Mouse (Mus musculus) thymus, adult 2 months (tissue): ENCODE data around the gene H3f3a. TPM values are rescaled to one million over a fixed set of nuclear protein-coding genes. Genes with fewer than 3 reads are reported as not detected.

Source experiments
- DNase-seq: peaks from one replicate; pipeline ENCODE4 v3.0.0; 2021
- H3K27ac ChIP-seq: fragments of 200-500 bp; 2 replicates; pipeline ENCODE4 v1.5.1; 2012; ENCODE audit warnings: low read length, control low read depth; ENCODE audit not compliant: control insufficient read depth, insufficient read depth
- H3K27me3 ChIP-seq: fragments of 200-500 bp; 2 replicates; pipeline ENCODE4 v1.6.1; 2012; ENCODE audit warnings: mild to moderate bottlenecking, low read length, moderate library complexity, mixed read lengths; ENCODE audit not compliant: control insufficient read depth, insufficient read depth
- H3K36me3 ChIP-seq: fragments of 200-500 bp; 2 replicates; pipeline ENCODE4 v1.6.1; 2012; ENCODE audit warnings: mild to moderate bottlenecking, low read length, moderate library complexity; ENCODE audit not compliant: control insufficient read depth, insufficient read depth
- H3K4me1 ChIP-seq: fragments of 200-500 bp; replicated peaks from 2 replicates; pipeline ENCODE4 v1.6.1; 2012; ENCODE audit warnings: low read length; ENCODE audit not compliant: control insufficient read depth, insufficient read depth
- H3K4me3 ChIP-seq: fragments of 200-500 bp; 2 replicates; pipeline ENCODE4 v1.5.1; 2012; ENCODE audit warnings: mild to moderate bottlenecking, low read length, control low read depth, moderate library complexity; ENCODE audit not compliant: control insufficient read depth, insufficient read depth
- CTCF ChIP-seq: fragments of 200-500 bp; IDR thresholded peaks from 2 replicates; pipeline ENCODE4 v1.5.1; 2012; ENCODE audit warnings: mild to moderate bottlenecking, control low read depth, low read length, moderate library complexity, borderline replicate concordance; ENCODE audit not compliant: control insufficient read depth, poor library complexity, insufficient read depth; ENCODE audit errors: extremely low read depth
- POLR2A ChIP-seq: fragments of 200-500 bp; IDR thresholded peaks from 2 replicates; pipeline ENCODE4 v1.6.1; 2012; ENCODE audit warnings: mild to moderate bottlenecking, low read length, control low read depth, moderate library complexity; ENCODE audit not compliant: control insufficient read depth, poor library complexity, insufficient read depth; ENCODE audit errors: extremely low read depth
- WGBS: fragments of 180-500 bp; shearing (Covaris S2); methylation state at CpG from one replicate; pipeline ENCODE4 v1.1.7; 2018; 5-methylcytosine and 5-hydroxymethylcytosine counted together
- polyA plus RNA-seq: library from polyadenylated mRNA; depleted of rRNA; stranded (reverse); fragments of >200 nt; gene quantifications from 2 replicates; pipeline ENCODE4 v1.2.3, GENCODE M21; 2012; rRNA removed

The H3f3a gene
- polyA plus RNA-seq, 1 experiment = 750 TPM

- DNase-seq = no peak
- Histone ChIP-seq H3K27me3 (no peaks in the 10 kb centered on the region), H3K36me3 (peaks cover 21% of the 10 kb centered on the region), H3K4me1 (no peaks in the 10 kb centered on the region), H3K4me3 (no peak overlapping the region), H3K27ac (no peak overlapping the region)
- no peak for TF ChIP-seq POLR2A
- TF ChIP-seq CTCF = no peak
- 83% methylated on average over 3 of the region's 3 CpGs for WGBS
These were observed 56.3 kb downstream of the H3f3a start for GRCm38 (mm10) chr1:180757252-180757955.

- DNase-seq = no peak
- Histone ChIP-seq H3K27ac (no peak overlapping the region), H3K4me1 (no peaks in the 10 kb centered on the region), H3K4me3 (no peak overlapping the region), H3K36me3 (peaks cover 27% of the 10 kb centered on the region), H3K27me3 (no peaks in the 10 kb centered on the region)
- TF ChIP-seq CTCF = no peak
- no peak for TF ChIP-seq POLR2A
- WGBS = 85% methylated on average over 2 of the region's 2 CpGs
These were observed 57.0 kb downstream of the H3f3a start for GRCm38 (mm10) chr1:180756711-180757110.

- DNase-seq = no peak
- WGBS = 97% methylated on average over 8 of the region's 8 CpGs
- no peaks in the 10 kb centered on the region for H3K27me3 ChIP-seq
- peaks cover 29% of the 10 kb centered on the region for H3K36me3 ChIP-seq
- TF ChIP-seq POLR2A (no peak), CTCF (no peak)
- H3K4me1 ChIP-seq = no peaks in the 10 kb centered on the region
- H3K4me3 ChIP-seq = no peak overlapping the region
- H3K27ac ChIP-seq = no peak overlapping the region
These were observed 59.4 kb downstream of the H3f3a start for GRCm38 (mm10) chr1:180754376-180754775.

GRCm38 (mm10) chr1:180752115-180752514 lies 61.6 kb downstream of the H3f3a start:
- TF ChIP-seq CTCF (no peak), POLR2A (no peak)
- H3K4me3 ChIP-seq = no peak overlapping the region
- DNase-seq = no peak
- H3K4me1 ChIP-seq = no peaks in the 10 kb centered on the region
- peaks cover 47% of the 10 kb centered on the region for H3K36me3 ChIP-seq
- H3K27me3 ChIP-seq = no peaks in the 10 kb centered on the region
- WGBS = 96% methylated on average over 11 of the region's 11 CpGs
- no peak overlapping the region for H3K27ac ChIP-seq

Other genes starting within 250 kb of the H3f3a start
- 49.6 and 57.3 TPM in 2 replicates for gene Parp1, start 245.0 kb downstream of the H3f3a start, polyA plus RNA-seq
- 16.9 and 21.6 TPM in 2 replicates for gene Lin9, start 172.8 kb downstream of the H3f3a start, polyA plus RNA-seq
- gene Mixl1, start 116.9 kb downstream of the H3f3a start, polyA plus RNA-seq = 0.13 and 0.52 TPM in 2 replicates
- gene Acbd3, start 87.9 kb downstream of the H3f3a start, polyA plus RNA-seq = 14.8 and 16.7 TPM in 2 replicates
- 18.4 and 19.4 TPM in 2 replicates for gene Sde2, start 37.2 kb upstream of the H3f3a start, polyA plus RNA-seq
- gene Lefty2, start 79.2 kb upstream of the H3f3a start, polyA plus RNA-seq = 0.98 and 1.9 TPM in 2 replicates
- 101 and 106 TPM in 2 replicates for gene Pycr2, start 90.3 kb upstream of the H3f3a start, polyA plus RNA-seq
- gene Lefty1, start 121.1 kb upstream of the H3f3a start, polyA plus RNA-seq = 6.0 and 6.4 TPM in 2 replicates
- gene Tmem63a, start 128.4 kb upstream of the H3f3a start, polyA plus RNA-seq = 47.3 and 49.3 TPM in 2 replicates
- 33.2 and 39.3 TPM in 2 replicates for gene Ephx1, start 207.0 kb upstream of the H3f3a start, polyA plus RNA-seq
- gene 9130409I23Rik, start 237.3 kb upstream of the H3f3a start, polyA plus RNA-seq = 0.06 and 0.09 TPM in 2 replicates